Mouse (Mus musculus) liver, adult (tissue): Measurements from ENCODE around the gene Slc39a8.
A peak's percentile ranks its signal among the peaks of the same experiment; 100 is the strongest.

Source experiments
- GATA4 ChIP-seq: IDR thresholded peaks from 2 replicates; pipeline ENCODE4 v1.6.1; 2014; ENCODE audit warnings: mild to moderate bottlenecking, low read length; ENCODE audit not compliant: insufficient replicate concordance

Gene Slc39a8

GRCm38 (mm10) chr3:135825016-135825753 lies at the start of gene Slc39a8:
TSS of gene Slc39a8 (plus strand) at chr3:135825279.
- peak; percentile 89 for TF ChIP-seq GATA4

- TF ChIP-seq GATA4 = no peak
These were observed 40.0 kb upstream of the Slc39a8 start for GRCm38 (mm10) chr3:135785065-135785464.

GRCm38 (mm10) chr3:135796117-135796516 lies 29.0 kb upstream of the Slc39a8 start:
- TF ChIP-seq GATA4 = no peak

GRCm38 (mm10) chr3:135798241-135798640 lies 26.8 kb upstream of the Slc39a8 start:
- no peak for TF ChIP-seq GATA4

GRCm38 (mm10) chr3:135798665-135799064 lies 26.4 kb upstream of the Slc39a8 start:
- TF ChIP-seq GATA4 = no peak

GRCm38 (mm10) chr3:135814665-135815064 lies 10.4 kb upstream of the Slc39a8 start:
- no peak for TF ChIP-seq GATA4

GRCm38 (mm10) chr3:135815973-135816727 lies 8.9 kb upstream of the Slc39a8 start:
- TF ChIP-seq GATA4 = no peak

- no peak for TF ChIP-seq GATA4
These were observed 8.0 kb upstream of the Slc39a8 start for GRCm38 (mm10) chr3:135817124-135817523.

- no peak for TF ChIP-seq GATA4
These were observed 643 bp upstream of the Slc39a8 start for GRCm38 (mm10) chr3:135824436-135824835.

- no peak; the same call in 1 of the 2 replicates for TF ChIP-seq GATA4
These were observed 940 bp downstream of the Slc39a8 start for GRCm38 (mm10) chr3:135825754-135826683.

- no peak for TF ChIP-seq GATA4
These were observed 1.7 kb downstream of the Slc39a8 start for GRCm38 (mm10) chr3:135826684-135827249.

- TF ChIP-seq GATA4 = no peak
These were observed 2.9 kb downstream of the Slc39a8 start for GRCm38 (mm10) chr3:135828000-135828399.

- no peak for TF ChIP-seq GATA4
These were observed 7.4 kb downstream of the Slc39a8 start for GRCm38 (mm10) chr3:135832496-135832895.

- TF ChIP-seq GATA4 = no peak
These were observed 7.8 kb downstream of the Slc39a8 start for GRCm38 (mm10) chr3:135832907-135833306.

- TF ChIP-seq GATA4 = no peak
These were observed 9.9 kb downstream of the Slc39a8 start for GRCm38 (mm10) chr3:135834988-135835387.

GRCm38 (mm10) chr3:135839535-135839934 lies 14.5 kb downstream of the Slc39a8 start:
- TF ChIP-seq GATA4 = no peak

GRCm38 (mm10) chr3:135840185-135840584 lies 15.1 kb downstream of the Slc39a8 start:
- TF ChIP-seq GATA4 = no peak
